Mouse (Mus musculus) left cerebral cortex, postnatal 10 days (tissue): ENCODE results near the gene Sars2. TPM values are rescaled to one million over a fixed set of nuclear protein-coding genes. Genes with fewer than 3 reads are reported as not detected.

Source experiments
- DNase-seq, 2 experiments: peaks; one replicate each; pipeline ENCODE4 v3.0.0; 2021 to 2022; ENCODE audit warnings: low spot score in 2 of 2, mixed read lengths in 1 of 2; ENCODE audit errors: extremely low spot score in 1 of 2
- intact Hi-C: fragments of 180-260 bp; cut with DNase I; formaldehyde crosslinking; loops from one replicate; pipeline ENCODE4 v1.15.1; 2025
- total RNA-seq, 2 experiments: library from RNA; stranded (reverse); gene quantifications; 2 replicates each; pipeline ENCODE4 v1.2.3; 2021

The Sars2 gene
- total RNA-seq, 2 experiments from 2014 or later = 15.6 to 16.0 TPM

DNA sequence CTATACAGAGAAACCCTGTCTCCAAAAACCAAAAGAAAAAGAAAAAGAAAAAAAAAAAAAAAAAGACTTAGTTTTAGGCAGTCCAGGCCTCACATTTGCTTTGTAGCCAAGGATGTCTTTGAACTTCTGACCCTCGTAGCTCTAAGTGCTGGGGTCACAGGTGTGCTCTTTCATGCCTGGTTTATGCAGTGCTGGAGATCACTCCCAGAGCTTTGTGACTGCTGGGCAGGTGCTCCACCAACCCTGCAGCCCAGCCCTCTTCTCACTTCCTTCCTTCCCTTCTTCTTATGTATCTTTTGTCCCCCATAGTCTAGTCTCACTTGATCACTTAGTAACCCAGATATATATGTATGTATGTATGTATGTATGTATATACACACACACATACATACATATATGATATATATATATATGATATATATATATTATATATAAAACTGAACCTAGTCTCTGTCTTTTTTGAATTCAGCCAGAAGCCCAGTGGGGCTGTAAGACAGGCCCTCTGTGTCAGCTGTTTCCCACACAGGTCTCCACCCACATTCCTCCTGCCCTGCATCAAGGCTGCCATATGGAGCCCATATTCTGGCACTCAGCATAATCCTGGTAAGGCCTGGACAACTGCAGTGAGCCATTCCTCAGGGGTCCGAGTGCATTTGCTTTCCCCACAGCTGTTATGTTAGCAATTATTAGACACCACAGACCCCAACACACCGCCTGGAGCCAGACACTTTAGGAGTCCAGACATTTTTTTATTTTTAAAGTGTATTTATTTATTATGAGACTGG lies 20.8 kb upstream of the Sars2 start:
- intact Hi-C loops = no loop called here
- DNase-seq = no peak

- no peak for DNase-seq
- intact Hi-C loops = no loop called here
Observed at GRCm38 (mm10) chr7:28722079-28722478, 19.7 kb upstream of the Sars2 start.

GRCm38 (mm10) chr7:28724613-28725012 lies 17.2 kb upstream of the Sars2 start:
- intact Hi-C loops = loop anchor here (5.0 kb wide), 2 partner anchors 122 to 277 kb away; no protein-coding TSS in a partner anchor
- no peak for DNase-seq

DNA sequence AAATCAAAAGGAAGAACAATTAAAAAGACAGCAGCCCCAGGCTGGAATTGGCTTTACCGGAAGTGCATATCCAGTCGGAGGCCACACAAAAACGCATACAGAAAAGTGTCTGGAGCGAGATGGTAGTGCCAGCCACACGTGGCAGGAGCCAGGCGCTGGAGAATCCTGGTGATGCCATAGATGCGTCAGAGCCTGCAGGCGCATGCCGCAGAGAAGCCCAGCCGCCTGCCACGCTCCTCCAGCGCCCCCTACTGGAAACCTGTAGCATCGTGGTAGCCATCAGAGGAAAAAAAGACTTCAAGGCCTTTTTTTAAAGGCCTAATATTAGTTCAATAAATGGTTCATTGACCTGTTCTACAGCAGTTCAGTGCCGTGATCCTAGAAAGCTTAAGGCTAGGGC lies 15.2 kb upstream of the Sars2 start:
- peak; percentile 57 to 87 for DNase-seq
- intact Hi-C loops = loop anchor here (5.0 kb wide), 2 partner anchors 124 to 279 kb away; no protein-coding TSS in a partner anchor

DNA sequence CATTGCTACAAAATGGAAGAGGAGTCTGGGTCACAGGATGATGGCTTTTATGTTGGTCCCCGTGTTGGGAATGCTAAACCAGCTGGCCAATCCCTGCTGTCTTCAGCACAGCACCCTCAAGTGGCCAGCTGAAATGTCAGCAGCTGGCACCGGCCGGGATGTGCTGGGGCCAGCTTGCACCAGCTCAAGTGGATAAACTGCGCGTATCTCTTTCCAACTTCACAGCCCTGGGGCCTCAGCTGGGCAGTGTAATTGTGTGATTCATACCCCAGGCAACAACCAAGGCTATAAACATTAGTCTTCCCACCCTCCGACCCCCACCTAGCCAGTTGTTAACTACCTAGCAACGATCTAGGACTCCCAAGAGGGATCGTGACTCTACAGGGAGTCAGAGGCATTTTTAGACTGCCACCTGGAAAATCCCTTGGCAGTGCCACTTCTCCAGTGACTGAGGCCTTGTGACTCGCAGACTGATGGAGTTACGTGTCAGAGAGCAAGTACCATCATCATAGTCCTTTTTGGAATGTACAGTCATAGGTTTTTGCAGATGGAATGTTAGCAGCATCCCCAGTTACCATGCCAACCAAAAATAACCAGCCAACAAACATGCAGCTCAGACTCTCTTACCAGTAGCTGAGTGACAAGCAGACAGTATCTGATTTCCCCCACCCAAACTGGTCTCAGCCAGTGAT lies 14.0 kb upstream of the Sars2 start:
- peak; percentile 51 to 53 for DNase-seq
- intact Hi-C loops = loop anchor here (5.0 kb wide), 2 partner anchors 125 to 280 kb away; no protein-coding TSS in a partner anchor

GRCm38 (mm10) chr7:28732341-28733142 lies 9.2 kb upstream of the Sars2 start:
- intact Hi-C loops = no loop called here
- DNase-seq = peak in 1 of 2 experiments; percentile 75

DNA sequence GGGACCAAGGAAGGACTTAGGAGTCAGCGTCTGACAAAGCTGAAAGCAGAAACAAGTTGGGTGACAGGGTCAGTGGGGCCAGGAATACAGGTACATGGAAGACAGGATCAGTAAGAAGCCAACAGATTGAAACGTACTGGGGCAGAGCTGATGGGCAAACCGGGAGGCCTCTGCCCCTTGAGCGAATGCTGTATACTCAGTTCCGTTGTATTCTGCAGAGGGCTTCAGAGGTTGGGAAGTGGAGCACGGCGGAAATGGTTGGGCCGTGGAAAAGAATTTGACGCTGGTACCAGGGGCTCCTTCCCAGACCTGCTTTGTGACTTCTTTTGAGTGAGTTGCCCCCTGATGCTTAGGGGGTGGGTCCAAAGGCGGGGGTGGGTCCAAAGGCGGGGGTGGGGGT lies 8.6 kb upstream of the Sars2 start:
- no peak for DNase-seq
- intact Hi-C loops = no loop called here

- intact Hi-C loops = no loop called here
- no peak for DNase-seq
Observed at GRCm38 (mm10) chr7:28735701-28736100, 6.1 kb upstream of the Sars2 start.

- intact Hi-C loops = no loop called here
- peak in 1 of 2 experiments; percentile 36 for DNase-seq
Observed at GRCm38 (mm10) chr7:28739829-28740228, 2.0 kb upstream of the Sars2 start.

DNA sequence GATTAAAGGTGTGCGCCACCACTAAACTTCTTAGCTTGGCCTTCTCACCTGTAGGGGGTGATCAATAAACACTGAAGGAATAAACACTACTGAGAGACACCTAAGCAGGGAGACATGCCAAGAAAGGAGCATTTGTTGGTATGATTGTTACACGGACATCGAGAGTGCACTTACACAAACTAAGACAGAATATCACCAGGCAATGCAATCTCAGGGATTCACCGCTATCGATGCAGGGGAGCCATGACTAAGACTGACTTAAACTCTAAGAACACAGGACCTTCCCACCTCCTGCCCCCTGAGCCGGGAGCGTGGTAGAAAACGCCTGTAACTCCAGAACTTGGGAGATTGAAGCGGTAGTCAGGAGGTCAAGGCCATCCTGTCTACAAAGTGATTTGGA lies 843 bp upstream of the Sars2 start:
- intact Hi-C loops = no loop called here

GRCm38 (mm10) chr7:28741368-28741708 lies 454 bp upstream of the Sars2 start:
- intact Hi-C loops = no loop called here

More for the DNA sequence above, 843 bp upstream of the Sars2 start:
- no peak for DNase-seq

DNA sequence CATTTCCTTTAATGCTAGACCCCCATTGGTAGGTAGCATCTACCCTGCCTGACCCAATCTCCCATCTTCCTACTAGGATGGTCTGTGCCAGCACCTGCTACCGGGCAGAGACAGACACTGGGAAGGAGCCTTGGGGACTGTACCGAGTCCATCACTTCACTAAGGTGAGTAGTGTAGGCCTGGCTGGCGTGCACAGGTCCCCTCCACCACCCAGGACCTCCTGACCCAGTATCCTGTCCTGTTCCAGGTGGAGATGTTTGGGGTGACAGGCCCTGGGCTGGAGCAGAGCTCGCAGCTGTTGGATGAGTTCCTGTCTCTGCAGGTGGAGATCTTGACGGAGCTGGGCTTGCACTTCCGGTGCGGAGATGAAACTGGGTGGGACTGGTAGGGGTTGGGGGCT lies 8.1 kb downstream of the Sars2 start:
- intact Hi-C loops = no loop called here
- no peak for DNase-seq

More at GRCm38 (mm10) chr7:28741368-28741708, 454 bp upstream of the Sars2 start:
- no peak for DNase-seq

GRCm38 (mm10) chr7:28756079-28756478 lies 14.3 kb downstream of the Sars2 start, which contains the start of gene Ccer2:
Ccer2 (plus strand) TSS chr7:28756174.
- peak in 1 of 2 experiments; percentile 62 for DNase-seq
- intact Hi-C loops = no loop called here

DNA sequence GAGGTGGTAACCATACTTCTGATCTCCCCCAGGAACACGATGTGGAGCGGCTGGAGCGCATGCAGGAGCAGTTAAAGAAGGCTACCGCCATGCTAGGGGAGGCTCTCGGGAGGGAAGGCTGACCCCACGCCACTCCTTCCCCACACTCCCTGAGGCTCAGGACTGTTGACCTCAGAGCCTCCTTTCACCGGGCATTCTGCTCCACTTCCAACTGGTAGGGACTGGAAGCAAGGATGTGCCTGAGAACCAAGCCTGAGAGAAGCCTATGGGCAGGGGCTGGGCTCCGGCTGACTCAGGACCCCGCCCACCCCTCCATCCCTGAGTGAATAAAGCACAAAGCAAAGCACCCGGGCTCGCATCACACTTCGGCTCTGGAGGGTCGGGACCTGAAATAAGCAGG lies 16.8 kb downstream of the Sars2 start:
- intact Hi-C loops = no loop called here

GRCm38 (mm10) chr7:28761907-28762306 lies 20.1 kb downstream of the Sars2 start:
- DNase-seq = no peak
- intact Hi-C loops = no loop called here

More for the DNA sequence above, 16.8 kb downstream of the Sars2 start:
- DNase-seq = no peak

DNA sequence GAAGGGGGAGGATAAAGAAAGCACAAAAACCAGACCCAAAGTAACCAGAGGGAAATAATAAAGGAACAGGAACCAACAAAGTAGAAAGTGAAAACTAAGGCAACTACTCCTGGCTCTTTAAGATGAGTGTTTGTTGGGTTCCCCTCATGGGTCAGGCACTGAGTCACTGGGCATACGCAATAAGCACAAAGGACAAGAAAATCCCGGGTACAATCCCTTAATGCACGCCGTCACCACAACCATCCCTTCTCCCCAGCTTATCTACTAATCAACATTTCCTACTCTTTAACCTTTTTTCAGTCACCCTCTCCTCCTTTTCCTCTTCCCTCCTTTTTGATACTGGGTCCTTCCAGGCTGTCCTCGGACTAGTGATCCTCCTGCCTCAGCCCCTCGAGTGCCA lies 23.4 kb downstream of the Sars2 start:
- DNase-seq = no peak
- intact Hi-C loops = no loop called here

GRCm38 (mm10) chr7:28766173-28766879 lies 24.5 kb downstream of the Sars2 start, which contains the start of gene Sirt2:
Sirt2 (plus strand) TSS chr7:28766735.
- DNase-seq = peak; percentile 97 to 99
- intact Hi-C loops = no loop called here

DNA sequence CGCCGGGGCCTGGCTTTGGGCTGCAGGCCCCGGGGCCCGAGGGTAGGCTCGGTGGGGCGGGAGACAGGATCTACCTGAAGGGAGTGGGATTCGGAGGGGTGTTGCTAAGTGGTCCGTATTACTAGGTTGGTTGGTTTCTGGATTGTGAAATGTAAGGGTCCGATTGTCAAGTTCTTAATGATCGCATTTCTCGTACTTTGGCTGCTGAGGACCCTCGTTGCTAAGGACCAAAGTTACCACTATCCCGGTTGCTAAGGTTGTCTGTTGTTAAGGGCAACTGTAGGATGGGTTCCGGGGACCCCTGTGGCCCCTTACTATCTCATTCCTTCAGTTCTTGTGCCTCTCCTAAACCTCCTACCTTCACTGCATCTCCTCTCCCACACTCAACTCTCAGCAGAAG lies 25.1 kb downstream of the Sars2 start:
- DNase-seq = no peak
- intact Hi-C loops = no loop called here
